Mouse (Mus musculus) spleen, adult 2 months (tissue): ENCODE measurements at regions not wholly inside any gene's neighbourhood (a gene's known extent, or its start where the extent isn't known, plus 50 kb on each side); places are given as distances from the start of the nearest gene placed in this dataset.

Experiments
- DNase-seq, 2 experiments: peaks; one replicate each; pipeline versions ENCODE4 v3.0.0 to v3.0.0-alpha.2; 2012 to 2021; ENCODE audit warnings: low spot score in 2 of 2, low read depth in 1 of 2
- H3K27ac ChIP-seq: fragments of 200-500 bp; 2 replicates; pipeline ENCODE4 v1.5.1; 2012; ENCODE audit warnings: low read length, inconsistent platforms; ENCODE audit not compliant: insufficient read depth
- H3K27me3 ChIP-seq: fragments of 200-500 bp; 2 replicates; pipeline ENCODE4 v1.6.1; 2012; ENCODE audit warnings: mild to moderate bottlenecking, moderate library complexity, low read length, inconsistent platforms; ENCODE audit not compliant: control insufficient read depth, insufficient read depth
- H3K36me3 ChIP-seq: fragments of 200-500 bp; 2 replicates; pipeline ENCODE4 v1.6.1; 2012; ENCODE audit warnings: mild to moderate bottlenecking, low read length, inconsistent platforms; ENCODE audit not compliant: control insufficient read depth, insufficient read depth
- H3K4me1 ChIP-seq: fragments of 200-500 bp; 2 replicates; pipeline ENCODE4 v1.6.1; 2011; ENCODE audit warnings: inconsistent platforms; ENCODE audit not compliant: control insufficient read depth, insufficient read depth, insufficient read length
- H3K4me3 ChIP-seq: fragments of 200-500 bp; 2 replicates; pipeline ENCODE4 v1.5.1; 2011; ENCODE audit warnings: mild to moderate bottlenecking, inconsistent platforms; ENCODE audit not compliant: insufficient read depth, insufficient read length; ENCODE audit errors: extremely low read depth
- CTCF ChIP-seq: fragments of 200-500 bp; IDR thresholded peaks from 2 replicates; pipeline ENCODE4 v1.5.1; 2011; ENCODE audit warnings: mild to moderate bottlenecking, inconsistent platforms; ENCODE audit not compliant: insufficient read depth, insufficient read length, insufficient replicate concordance; ENCODE audit errors: extremely low read depth
- POLR2A ChIP-seq: fragments of 200-500 bp; IDR thresholded peaks from 2 replicates; pipeline ENCODE4 v1.6.1; 2011; ENCODE audit warnings: low read depth, low read length, inconsistent platforms
- WGBS: fragments of 180-500 bp; shearing (Covaris S2); methylation state at CpG from one replicate; pipeline ENCODE4 v1.1.7; 2018; 5-methylcytosine and 5-hydroxymethylcytosine counted together

DNA sequence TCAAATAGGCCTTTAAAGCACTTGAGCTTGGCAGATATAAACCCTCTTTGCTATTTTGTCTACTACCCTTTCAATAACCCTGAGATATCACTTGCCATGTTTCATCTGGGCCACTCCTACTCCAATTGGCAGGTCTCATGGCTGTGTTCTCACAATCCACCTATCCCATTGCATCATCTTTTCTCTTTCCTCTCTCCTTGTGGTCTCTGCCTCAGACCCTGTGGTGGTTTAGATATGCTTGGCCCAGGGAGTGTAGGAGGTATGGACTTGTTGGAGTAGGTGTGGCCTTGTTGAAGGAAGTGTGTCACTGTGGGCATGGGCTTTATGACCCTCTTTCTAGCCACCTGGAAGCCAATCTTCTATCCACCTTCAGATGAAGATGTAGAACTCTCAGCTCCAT lies 61.5 kb upstream of the Armc2 start:
- TF ChIP-seq POLR2A (no peak), CTCF (no peak)
- H3K27me3 ChIP-seq = no peaks in the 10 kb centered on the region
- no peaks in the 10 kb centered on the region for H3K36me3 ChIP-seq
- H3K4me3 ChIP-seq = no peak overlapping the region
- H3K27ac ChIP-seq = no peak overlapping the region
- no peaks in the 10 kb centered on the region for H3K4me1 ChIP-seq
- no peak for DNase-seq

DNA sequence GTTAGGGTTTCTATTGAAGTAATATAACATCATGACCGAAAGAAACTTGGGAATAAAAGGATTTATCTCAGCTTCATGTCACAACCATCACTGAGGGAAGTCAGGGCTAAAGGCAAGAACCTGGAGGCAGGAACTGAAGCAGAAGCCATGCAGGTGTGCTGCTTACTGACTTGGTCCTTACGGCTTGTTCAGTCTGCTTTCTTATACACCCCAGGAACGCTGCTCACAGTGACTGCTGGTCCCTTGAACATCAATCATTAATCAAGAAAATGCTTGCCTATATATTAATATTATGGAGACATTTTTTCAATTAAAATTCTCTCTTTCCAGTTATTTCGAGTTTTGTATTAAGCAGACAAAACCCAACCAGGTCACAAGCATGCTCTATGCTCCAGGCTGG lies 58.5 kb upstream of the Armc2 start:
- no peaks in the 10 kb centered on the region for H3K4me1 ChIP-seq

DNA sequence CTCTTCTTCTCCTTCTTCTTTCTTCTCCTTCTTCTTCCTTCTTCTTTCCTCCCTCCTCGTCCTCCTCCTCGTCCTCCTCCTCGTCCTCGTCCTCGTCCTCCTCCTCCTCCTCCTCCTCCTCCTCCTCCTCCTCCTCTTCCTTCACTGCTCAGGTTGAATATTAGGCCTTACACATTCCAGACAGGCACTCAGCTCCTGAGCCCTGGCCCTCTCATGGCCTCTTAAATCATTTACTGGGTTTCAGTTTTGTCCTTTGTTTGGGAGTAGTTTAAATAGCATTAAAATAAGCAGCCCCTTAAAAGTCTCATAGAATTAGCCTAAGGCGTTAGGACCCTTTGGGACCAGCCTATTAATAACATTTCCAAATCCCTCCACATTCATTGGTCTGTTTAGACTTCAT lies 57.3 kb upstream of the Armc2 start:
- TF ChIP-seq CTCF (no peak), POLR2A (no peak)

More for the DNA sequence above, 58.5 kb upstream of the Armc2 start:
- H3K36me3 ChIP-seq = no peaks in the 10 kb centered on the region
- H3K4me3 ChIP-seq = no peak overlapping the region
- 83% methylated on average over 4 of the region's 4 CpGs for WGBS
- TF ChIP-seq POLR2A (no peak), CTCF (no peak)
- no peak for DNase-seq
- no peak overlapping the region for H3K27ac ChIP-seq
- H3K27me3 ChIP-seq = no peaks in the 10 kb centered on the region

DNA sequence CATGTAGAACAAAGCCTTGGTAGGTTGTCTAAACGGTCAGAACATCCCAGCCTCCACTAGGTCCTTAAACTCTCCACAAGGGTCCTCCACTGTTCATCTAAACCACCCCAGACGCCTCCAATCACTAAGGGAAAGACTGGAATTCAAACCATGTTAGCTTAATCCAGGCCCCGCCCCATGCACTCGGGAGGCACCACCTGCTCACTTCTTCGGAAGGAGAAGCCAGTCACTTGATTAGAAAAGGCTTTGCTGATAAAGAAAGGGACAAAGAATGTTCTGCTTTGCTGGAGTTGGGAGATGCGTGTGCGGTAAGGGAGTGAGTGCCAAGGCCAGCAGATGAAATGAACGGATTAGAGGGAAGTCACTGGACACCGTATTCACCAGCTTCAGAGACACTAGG lies 54.5 kb upstream of the Armc2 start:
- H3K4me3 ChIP-seq = no peak overlapping the region
- no peak overlapping the region for H3K27ac ChIP-seq
- H3K27me3 ChIP-seq = no peaks in the 10 kb centered on the region
- H3K4me1 ChIP-seq = no peaks in the 10 kb centered on the region; the same call in 1 of the 2 replicates
- TF ChIP-seq CTCF = no peak
- TF ChIP-seq POLR2A = no peak
- no peaks in the 10 kb centered on the region for H3K36me3 ChIP-seq
- DNase-seq = no peak
- 74% methylated on average over 9 of the region's 9 CpGs for WGBS

More for the DNA sequence above, 57.3 kb upstream of the Armc2 start:
- H3K27me3 ChIP-seq = no peaks in the 10 kb centered on the region
- H3K36me3 ChIP-seq = no peaks in the 10 kb centered on the region
- 91% methylated on average over 6 of the region's 6 CpGs for WGBS
- H3K27ac ChIP-seq = no peak overlapping the region
- H3K4me1 ChIP-seq = no peaks in the 10 kb centered on the region
- no peak overlapping the region for H3K4me3 ChIP-seq
- no peak for DNase-seq

DNA sequence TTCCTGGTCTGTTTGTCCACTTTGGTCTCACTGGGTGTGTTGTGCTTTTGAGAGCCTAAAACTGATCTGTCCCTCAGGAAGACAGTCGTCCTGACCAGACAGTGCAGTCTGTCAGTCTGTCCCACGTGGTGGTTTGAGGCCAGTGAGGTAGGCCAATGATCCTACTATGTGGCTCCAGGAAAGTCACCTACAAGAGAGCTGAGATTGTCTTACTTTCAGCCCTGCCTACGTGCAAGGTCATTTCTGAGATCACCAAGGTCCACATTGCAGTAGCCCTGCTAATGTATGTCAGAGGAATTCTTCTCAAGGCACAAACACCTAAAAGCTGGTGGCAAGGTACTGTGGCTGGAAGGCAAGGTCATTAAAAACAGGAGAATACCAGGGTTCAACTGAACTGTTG lies 53.9 kb upstream of the Armc2 start:
- 60% methylated on average over 3 of the region's 3 CpGs for WGBS
- Histone ChIP-seq H3K27me3 (no peaks in the 10 kb centered on the region), H3K27ac (no peak overlapping the region), H3K4me1 (no peaks in the 10 kb centered on the region; the same call in 1 of the 2 replicates), H3K4me3 (no peak overlapping the region), H3K36me3 (no peaks in the 10 kb centered on the region)
- no peak for TF ChIP-seq POLR2A
- no peak for TF ChIP-seq CTCF
- no peak for DNase-seq

DNA sequence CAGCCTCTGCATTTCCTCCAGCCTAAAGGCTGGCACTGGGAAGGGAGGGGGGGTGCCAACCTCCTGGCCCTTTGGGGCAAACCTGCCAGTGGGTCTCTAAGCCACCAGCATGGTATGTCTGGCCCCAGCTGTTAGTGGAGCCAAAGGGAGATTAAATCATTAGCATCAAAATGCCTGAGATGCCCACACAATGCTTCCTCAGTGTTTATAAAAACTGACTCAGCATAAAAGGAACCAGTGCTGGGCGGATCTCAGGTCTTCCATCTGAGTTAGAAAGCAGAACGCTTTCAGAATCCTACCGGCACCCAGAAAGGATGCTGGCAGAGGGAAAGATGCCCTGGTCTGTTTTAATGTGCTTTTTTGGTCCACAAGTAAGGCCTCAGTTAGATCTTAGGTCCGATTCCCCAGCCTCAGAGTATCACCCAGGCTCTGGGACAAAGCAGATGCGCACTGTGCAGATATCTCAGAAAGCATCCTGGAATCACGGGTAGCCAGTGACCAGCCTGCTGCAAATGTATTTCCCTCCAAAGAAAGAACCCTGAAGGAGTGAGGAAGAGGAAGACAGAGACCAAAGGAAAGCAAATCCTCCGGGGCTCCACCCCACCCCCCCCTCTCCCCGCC lies 53.3 kb upstream of the Armc2 start:
- no peak overlapping the region for H3K4me3 ChIP-seq
- DNase-seq = no peak
- no peaks in the 10 kb centered on the region; the same call in 1 of the 2 replicates for H3K4me1 ChIP-seq
- H3K27ac ChIP-seq = no peak overlapping the region
- TF ChIP-seq POLR2A = no peak
- WGBS = 58% methylated on average over 7 of the region's 8 CpGs
- no peaks in the 10 kb centered on the region for H3K27me3 ChIP-seq
- H3K36me3 ChIP-seq = no peaks in the 10 kb centered on the region

DNA sequence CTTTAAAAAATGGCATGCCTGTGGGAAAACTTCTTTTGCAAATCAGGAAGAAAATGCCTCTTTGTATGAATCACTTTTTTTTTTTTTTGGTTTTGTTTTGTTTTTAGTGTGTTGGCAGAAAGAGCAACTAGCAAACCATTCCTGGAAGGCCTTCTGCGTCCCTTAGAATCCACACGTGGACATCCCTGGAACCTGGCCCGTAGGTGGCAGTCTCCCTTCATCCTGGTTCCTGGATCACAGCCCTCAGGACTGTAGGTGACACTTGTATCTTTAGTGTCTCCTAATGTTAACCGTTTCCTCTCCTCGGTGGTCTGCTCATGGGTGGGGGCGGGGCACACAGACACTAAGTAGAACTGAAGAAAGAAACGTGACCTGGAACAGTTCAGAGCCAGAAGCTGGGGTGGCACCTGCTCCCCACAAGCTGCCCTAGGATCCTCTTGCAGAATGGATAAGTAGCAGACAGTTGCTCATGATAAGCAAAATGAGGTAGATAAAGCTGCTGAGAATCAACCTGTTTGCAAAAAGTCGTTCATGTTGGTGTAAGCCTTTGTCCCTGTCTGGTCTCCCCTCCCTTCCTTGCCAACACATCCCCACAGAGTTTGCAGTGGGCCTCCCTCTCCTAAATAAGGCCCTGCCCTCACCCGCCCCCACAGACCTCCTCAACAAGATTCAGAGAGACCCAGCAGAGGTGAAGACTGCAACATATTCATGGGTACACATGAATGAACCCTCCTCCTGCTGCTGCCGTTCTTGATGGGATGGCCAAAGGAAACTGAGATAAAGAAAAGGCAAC lies 52.6 kb upstream of the Armc2 start:
- no peaks in the 10 kb centered on the region; the same call in 1 of the 2 replicates for H3K4me1 ChIP-seq
- no peak for DNase-seq
- no peak for TF ChIP-seq POLR2A
- TF ChIP-seq CTCF = no peak
- H3K36me3 ChIP-seq = no peaks in the 10 kb centered on the region
- H3K27me3 ChIP-seq = no peaks in the 10 kb centered on the region
- 54% methylated on average over 10 of the region's 10 CpGs for WGBS
- H3K27ac ChIP-seq = no peak overlapping the region
- H3K4me3 ChIP-seq = no peak overlapping the region
